Mouse (Mus musculus) T-cell, adult 2 months (primary cell): Measurements from ENCODE around the gene 1700037H04Rik.

Source experiments
- DNase-seq: peaks from one replicate; pipeline ENCODE4 v3.0.0; 2022; ENCODE audit warnings: low spot score

The 1700037H04Rik gene

GRCm38 (mm10) chr2:131146193-131147042 lies 13.5 kb downstream of the 1700037H04Rik start:
- no peak for DNase-seq

- DNase-seq: no peak
Measured at GRCm38 (mm10) chr2:131145536-131145935, 14.3 kb downstream of the 1700037H04Rik start.

- no peak for DNase-seq
Measured at GRCm38 (mm10) chr2:131145121-131145520, 14.8 kb downstream of the 1700037H04Rik start.

GRCm38 (mm10) chr2:131143007-131143780 lies 16.7 kb downstream of the 1700037H04Rik start:
- no peak for DNase-seq

GRCm38 (mm10) chr2:131142592-131142991 lies 17.3 kb downstream of the 1700037H04Rik start:
- DNase-seq: peak; percentile 49

- DNase-seq: no peak
Measured at GRCm38 (mm10) chr2:131141336-131141986, 18.4 kb downstream of the 1700037H04Rik start.

GRCm38 (mm10) chr2:131140533-131140905 lies 19.4 kb downstream of the 1700037H04Rik start:
- no peak for DNase-seq

GRCm38 (mm10) chr2:131139886-131140532 lies 19.9 kb downstream of the 1700037H04Rik start:
- no peak for DNase-seq

- no peak for DNase-seq
Measured at GRCm38 (mm10) chr2:131139287-131139686, 20.6 kb downstream of the 1700037H04Rik start.

GRCm38 (mm10) chr2:131138760-131139159 lies 21.1 kb downstream of the 1700037H04Rik start:
- no peak for DNase-seq

GRCm38 (mm10) chr2:131138296-131138695 lies 21.6 kb downstream of the 1700037H04Rik start:
- DNase-seq: no peak

- no peak for DNase-seq
Measured at GRCm38 (mm10) chr2:131135521-131136139, 24.3 kb downstream of the 1700037H04Rik start.

- DNase-seq: no peak
Measured at GRCm38 (mm10) chr2:131134826-131135400, 25.0 kb downstream of the 1700037H04Rik start.

- no peak for DNase-seq
Measured at GRCm38 (mm10) chr2:131134381-131134780, 25.5 kb downstream of the 1700037H04Rik start.

GRCm38 (mm10) chr2:131132930-131133547 lies 26.8 kb downstream of the 1700037H04Rik start, which contains the start of gene Gm11037:
TSS of gene Gm11037 (plus strand) at chr2:131133497.
- DNase-seq: no peak

GRCm38 (mm10) chr2:131132111-131132888 lies 27.6 kb downstream of the 1700037H04Rik start:
- DNase-seq: no peak

- DNase-seq: no peak
Measured at GRCm38 (mm10) chr2:131130849-131131248, 29.0 kb downstream of the 1700037H04Rik start.

GRCm38 (mm10) chr2:131129836-131130235 lies 30.0 kb downstream of the 1700037H04Rik start:
- no peak for DNase-seq

- DNase-seq: no peak
Measured at GRCm38 (mm10) chr2:131128636-131129157, 31.2 kb downstream of the 1700037H04Rik start.

GRCm38 (mm10) chr2:131128211-131128610 lies 31.7 kb downstream of the 1700037H04Rik start:
- DNase-seq: no peak
